Mouse (Mus musculus) limb, embryonic 14.5 days (tissue): ENCODE results near the gene Lurap1l. TPM values are rescaled to one million over a fixed set of nuclear protein-coding genes. Genes with fewer than 3 reads are reported as not detected.

Experiments used
- ATAC-seq: fragments of 200-750 bp; cut with Nextera tagmentation; 2 replicates; pipeline ENCODE4 v1.8.0; 2017; ENCODE audit warnings: low read depth, moderate number of reproducible peaks, moderate TSS enrichment; ENCODE audit not compliant: low FRiP score
- DNase-seq: peaks from one replicate; pipeline ENCODE4 v3.0.0-alpha.2; 2015; ENCODE audit warnings: low spot score
- H3K27ac ChIP-seq: fragments of 300-500 bp; sonication (generic); replicated peaks from 2 replicates; pipeline ENCODE4 v1.5.1; 2014; ENCODE audit warnings: low read depth, mild to moderate bottlenecking, low read length, moderate library complexity, mixed read lengths
- H3K27me3 ChIP-seq: fragments of 300-500 bp; sonication (generic); 2 replicates; pipeline ENCODE4 v1.6.1; 2014; ENCODE audit warnings: low read length, mixed read lengths; ENCODE audit not compliant: control insufficient read depth, insufficient read depth
- H3K36me3 ChIP-seq: fragments of 300-500 bp; sonication (generic); 2 replicates; pipeline ENCODE4 v1.6.1; 2014; ENCODE audit warnings: mild to moderate bottlenecking, low read length, moderate library complexity, mixed read lengths; ENCODE audit not compliant: control insufficient read depth, insufficient read depth
- H3K4me1 ChIP-seq: fragments of 300-500 bp; sonication (generic); 2 replicates; pipeline ENCODE4 v1.6.1; 2014; ENCODE audit warnings: antibody characterized with exemption, low read length, mixed read lengths; ENCODE audit not compliant: control insufficient read depth, insufficient read depth
- H3K4me2 ChIP-seq: fragments of 300-500 bp; sonication (generic); replicated peaks from 2 replicates; pipeline ENCODE4 v1.6.1; 2014; ENCODE audit warnings: low read depth, mild to moderate bottlenecking, low read length, moderate library complexity; ENCODE audit not compliant: severe bottlenecking
- H3K4me3 ChIP-seq: fragments of 300-500 bp; sonication (generic); replicated peaks from 2 replicates; pipeline ENCODE4 v1.5.1; 2014; ENCODE audit warnings: low read length
- H3K9ac ChIP-seq: fragments of 300-500 bp; sonication (generic); 2 replicates; pipeline ENCODE4 v1.6.1; 2014; ENCODE audit warnings: mild to moderate bottlenecking, low read depth, low read length, moderate library complexity; ENCODE audit not compliant: severe bottlenecking
- H3K9me3 ChIP-seq: fragments of 300-500 bp; sonication (generic); 2 replicates; pipeline ENCODE4 v1.6.1; 2016; ENCODE audit warnings: low read length; ENCODE audit not compliant: control insufficient read depth
- POLR2A ChIP-seq: fragments of 200-500 bp; IDR thresholded peaks from 2 replicates; pipeline ENCODE4 v1.8.0; 2012; ENCODE audit warnings: inconsistent platforms, mild to moderate bottlenecking, moderate library complexity, borderline replicate concordance; ENCODE audit not compliant: insufficient read depth, insufficient read length; ENCODE audit errors: extremely low read depth
- WGBS: fragments of 180-500 bp; shearing (Covaris S2); extraction: QIAGEN DNeasy Blood & Tissue Kit; methylation state at CpG from one replicate; pipeline ENCODE4 v1.1.7; 2014; 5-methylcytosine and 5-hydroxymethylcytosine counted together
- polyA plus RNA-seq, 2 experiments: library from polyadenylated mRNA; depleted of rRNA in 1 of 2; stranded (reverse) in 1 of 2; unstranded in 1 of 2; fragments of >200 nt; fragmentation: Nextera tagmentation in 1 of 2; extraction: Ambion mirVana in 1 of 2; gene quantifications; 2 replicates each; pipeline versions ENCODE4 v1.2.1 to v1.2.3; 2012 to 2014

Lurap1l gene
- polyA plus RNA-seq, 2 experiments, result 11.0 to 23.2 TPM

GRCm38 (mm10) chr4:80869598-80869997 lies 40.8 kb upstream of the Lurap1l start:
- H3K4me3 ChIP-seq, result no peak overlapping the region
- no peaks in the 10 kb centered on the region for H3K4me1 ChIP-seq
- no peaks in the 10 kb centered on the region for H3K36me3 ChIP-seq
- TF ChIP-seq POLR2A, result no peak
- H3K27me3 ChIP-seq, result no peaks in the 10 kb centered on the region
- H3K9me3 ChIP-seq, result no peaks in the 10 kb centered on the region
- no peak overlapping the region for H3K4me2 ChIP-seq
- DNase-seq, result no peak
- no peak overlapping the region for H3K27ac ChIP-seq
- no peak for ATAC-seq
- H3K9ac ChIP-seq, result no peak overlapping the region
- WGBS, result 57% methylated on average over 2 of the region's 2 CpGs

DNA sequence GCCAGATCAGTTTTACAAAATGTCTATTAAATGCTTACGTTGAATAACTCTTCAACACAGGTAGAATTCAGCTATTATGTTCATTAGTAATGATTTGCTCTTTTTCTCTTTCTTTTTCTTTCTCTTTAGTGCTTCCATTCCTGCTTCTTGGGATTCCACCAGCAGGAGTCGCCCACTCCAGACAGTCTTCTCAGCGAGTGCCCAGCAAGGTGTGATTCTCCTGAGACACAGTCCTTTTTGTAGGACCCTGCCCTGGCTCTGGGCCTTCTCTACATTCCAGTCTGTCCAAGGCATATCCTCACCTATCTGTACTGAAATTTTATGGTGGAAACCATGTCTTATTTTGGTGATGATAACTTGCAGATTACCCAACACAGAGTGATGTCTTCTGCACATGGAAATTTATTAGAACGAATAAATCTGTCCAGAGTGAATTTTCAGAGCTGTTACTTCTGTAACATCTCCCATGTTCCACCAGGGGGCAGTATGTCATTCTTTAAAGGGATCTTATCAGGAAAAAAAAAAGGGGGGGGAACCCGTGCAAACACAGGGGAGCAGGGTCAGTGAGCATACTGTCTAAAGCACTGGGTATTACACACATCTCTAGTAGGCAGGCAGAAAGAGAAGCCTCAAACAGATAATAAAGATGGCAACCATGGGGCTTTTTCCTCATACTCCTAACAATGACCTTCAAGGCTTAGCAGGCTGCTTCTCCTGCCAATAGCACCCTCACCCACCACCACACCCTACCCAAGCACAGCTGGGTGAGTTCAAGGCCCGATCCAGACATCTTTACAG lies 37.4 kb upstream of the Lurap1l start:
- H3K9me3 ChIP-seq, result no peaks in the 10 kb centered on the region
- H3K36me3 ChIP-seq, result no peaks in the 10 kb centered on the region
- DNase-seq (peak; percentile 58), ATAC-seq (no peak)
- H3K4me3 ChIP-seq, result no peak overlapping the region
- WGBS, result 33% methylated on average over 6 of the region's 6 CpGs
- no peak overlapping the region for H3K27ac ChIP-seq
- TF ChIP-seq POLR2A, result no peak
- no peak overlapping the region for H3K4me2 ChIP-seq
- no peak overlapping the region for H3K9ac ChIP-seq
- H3K4me1 ChIP-seq, result 0 out of 2 replicates have a peak, but pooled peaks cover 2% of the 10 kb centered on the region
- no peaks in the 10 kb centered on the region for H3K27me3 ChIP-seq

DNA sequence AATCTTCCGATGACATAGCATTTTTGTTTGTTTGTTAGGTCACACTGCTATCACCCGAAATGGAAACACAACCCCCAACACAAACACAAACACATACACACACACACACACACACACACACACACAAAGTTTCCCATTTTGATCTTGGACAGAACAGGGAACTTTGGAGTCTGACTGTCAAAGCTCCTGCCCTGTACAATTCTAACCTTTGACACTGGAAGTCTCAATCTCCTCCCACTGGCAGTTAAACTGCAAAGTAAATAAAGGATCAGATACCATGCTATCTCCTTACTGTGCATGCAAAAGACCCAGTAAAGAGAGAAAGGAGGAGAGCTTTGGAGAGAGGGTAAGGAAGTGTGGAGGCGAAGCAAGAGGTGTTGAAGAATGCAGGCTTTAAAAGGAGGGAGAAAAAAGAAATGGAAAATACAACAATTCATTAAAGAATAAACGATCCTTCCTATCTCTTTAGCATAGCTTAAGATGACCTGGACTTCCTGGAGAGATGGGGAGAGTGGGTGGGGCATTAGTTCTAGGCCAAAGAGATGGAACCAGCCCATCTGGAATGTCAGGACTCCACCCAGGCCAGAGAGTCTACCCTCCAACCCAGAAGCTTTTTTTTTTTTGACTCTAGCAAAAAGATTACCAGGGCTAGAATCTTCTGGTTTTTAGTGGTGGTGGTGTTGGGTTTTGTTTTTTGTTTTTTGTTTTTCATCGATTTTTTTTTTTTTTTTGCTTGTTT lies 36.2 kb upstream of the Lurap1l start:
- 66% methylated on average over 5 of the region's 5 CpGs for WGBS
- H3K4me1 ChIP-seq, result 0 out of 2 replicates have a peak, but pooled peaks cover 2% of the 10 kb centered on the region
- no peaks in the 10 kb centered on the region for H3K36me3 ChIP-seq
- H3K9ac ChIP-seq, result no peak overlapping the region
- DNase-seq, result no peak
- no peaks in the 10 kb centered on the region for H3K27me3 ChIP-seq
- H3K27ac ChIP-seq, result no peak overlapping the region
- TF ChIP-seq POLR2A, result no peak
- no peaks in the 10 kb centered on the region for H3K9me3 ChIP-seq
- ATAC-seq, result no peak
- H3K4me2 ChIP-seq, result no peak overlapping the region
- H3K4me3 ChIP-seq, result no peak overlapping the region

DNA sequence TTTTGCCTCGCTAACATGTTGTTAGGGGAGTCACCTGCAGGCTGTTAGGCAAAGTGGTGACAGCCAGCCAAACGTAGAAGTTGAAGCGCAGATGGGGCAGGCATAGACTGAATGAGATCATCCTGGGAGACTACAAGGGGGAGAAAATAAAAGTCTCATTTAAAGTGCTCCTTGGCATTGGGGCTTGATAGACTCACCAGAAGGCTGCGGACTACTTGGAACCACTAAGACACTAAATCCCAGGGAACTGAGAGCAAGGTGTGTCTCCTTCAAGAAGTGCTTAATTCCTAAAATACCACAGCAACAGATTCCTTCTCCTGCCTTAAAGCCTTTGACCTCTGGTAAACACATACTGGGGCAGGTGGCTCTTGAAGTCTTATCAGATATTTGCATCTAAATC lies 35.4 kb upstream of the Lurap1l start:
- 48% methylated on average over 4 of the region's 4 CpGs for WGBS
- DNase-seq (peak; percentile 20), ATAC-seq (no peak)
- H3K9me3 ChIP-seq, result no peaks in the 10 kb centered on the region
- no peaks in the 10 kb centered on the region for H3K27me3 ChIP-seq
- H3K27ac ChIP-seq, result no peak overlapping the region
- H3K9ac ChIP-seq, result no peak overlapping the region
- no peak overlapping the region for H3K4me2 ChIP-seq
- TF ChIP-seq POLR2A, result no peak
- H3K4me3 ChIP-seq, result no peak overlapping the region
- no peaks in the 10 kb centered on the region for H3K36me3 ChIP-seq
- 0 out of 2 replicates have a peak, but pooled peaks cover 2% of the 10 kb centered on the region for H3K4me1 ChIP-seq

DNA sequence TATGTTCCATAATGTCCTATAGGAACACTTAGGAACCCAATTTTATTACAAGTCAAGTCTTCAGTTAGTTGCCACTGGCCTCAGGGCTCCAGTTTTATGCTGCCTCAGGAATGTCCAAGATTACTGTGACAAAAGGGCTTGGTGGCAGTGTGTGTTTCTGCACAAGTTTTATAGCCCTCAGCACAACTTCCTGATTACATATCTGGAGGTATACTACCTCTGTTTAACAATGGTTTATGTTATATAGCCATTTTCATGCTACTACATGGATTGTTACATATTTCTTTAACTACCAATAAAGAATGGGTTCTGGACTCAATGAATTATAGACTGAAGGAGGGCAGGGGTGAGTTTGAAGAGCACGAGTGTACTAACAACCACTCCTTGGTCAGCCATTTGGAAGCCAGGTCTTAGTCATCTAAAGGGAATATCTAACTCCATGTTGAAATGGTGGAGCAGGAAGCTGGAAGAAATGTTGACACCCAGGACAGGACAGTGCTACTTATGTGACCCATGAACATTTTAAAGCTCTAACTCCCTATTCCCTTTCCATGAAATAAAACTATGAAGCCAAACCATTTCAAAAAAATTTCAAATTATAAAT lies 28.3 kb upstream of the Lurap1l start:
- no peak for ATAC-seq

More for the DNA sequence above, 28.3 kb upstream of the Lurap1l start:
- Histone ChIP-seq H3K27ac (no peak overlapping the region), H3K9me3 (no peaks in the 10 kb centered on the region), H3K36me3 (no peaks in the 10 kb centered on the region), H3K4me2 (no peak overlapping the region), H3K4me1 (no peaks in the 10 kb centered on the region), H3K9ac (no peak overlapping the region), H3K27me3 (no peaks in the 10 kb centered on the region), H3K4me3 (no peak overlapping the region)
- WGBS, result 56% methylated on average over 1 of the region's 1 CpGs
- TF ChIP-seq POLR2A, result no peak
- no peak for DNase-seq
